Mouse (Mus musculus) lung, postnatal 0 days (tissue): ENCODE measurements around the gene Cux1.

Experiments
- CTCF ChIP-seq: IDR thresholded peaks from 2 replicates; pipeline ENCODE4 v1.5.1; 2016; ENCODE audit warnings: antibody characterized with exemption, mild to moderate bottlenecking
- EP300 ChIP-seq: IDR thresholded peaks from 2 replicates; pipeline ENCODE4 v1.6.1; 2016; ENCODE audit warnings: antibody characterized with exemption, mild to moderate bottlenecking, control low read depth

DNA sequence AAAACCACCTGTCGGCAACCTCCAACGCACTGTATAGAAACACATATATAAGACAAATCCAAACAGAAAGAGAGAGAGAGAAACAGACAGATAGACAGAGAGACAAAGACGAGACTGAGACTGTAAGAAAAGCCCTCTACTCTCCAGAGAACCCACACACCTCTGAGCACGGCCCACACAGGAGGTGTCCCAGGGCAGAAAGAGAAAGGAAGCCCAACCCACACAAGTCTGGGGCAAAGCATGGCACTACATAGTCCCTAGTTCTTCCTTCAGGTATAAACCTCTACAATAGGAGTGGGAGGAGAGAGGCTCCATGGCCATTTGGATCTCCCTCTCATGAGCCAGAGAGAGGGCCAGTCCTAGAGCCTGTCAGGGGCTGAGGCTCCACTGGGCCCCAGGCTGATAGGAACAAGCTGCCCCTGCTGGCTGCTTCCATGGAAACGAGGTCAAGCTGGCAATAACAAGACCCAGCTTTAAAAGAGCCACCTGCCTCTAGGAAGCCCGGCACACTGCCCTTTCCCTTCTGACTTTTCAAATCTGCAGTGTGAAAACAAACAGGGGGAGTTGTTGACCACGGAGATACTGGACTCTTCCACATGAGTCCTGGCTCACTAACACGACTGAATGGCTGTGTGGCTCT, 99.8 kb downstream of the Cux1 start:
- TF ChIP-seq CTCF (peak; percentile 45), EP300 (no peak; the same call in 1 of the 2 replicates)
